Mouse (Mus musculus) olfactory bulb, adult 2 months (tissue): Measurements from ENCODE around the gene Dab2.

ENCODE experiments used
- CTCF ChIP-seq: fragments of 200-500 bp; IDR thresholded peaks from 2 replicates; pipeline ENCODE4 v1.5.1; 2012; ENCODE audit warnings: low read depth, mild to moderate bottlenecking, low read length, moderate library complexity; ENCODE audit not compliant: insufficient read depth
- POLR2A ChIP-seq: fragments of 200-500 bp; IDR thresholded peaks from 2 replicates; pipeline ENCODE4 v1.6.1; 2012; ENCODE audit warnings: mild to moderate bottlenecking, low read depth, low read length, moderate library complexity; ENCODE audit not compliant: insufficient read depth

- no peak for TF ChIP-seq CTCF
- no peak for TF ChIP-seq POLR2A
Observed at GRCm38 (mm10) chr15:6310417-6310816, 10.8 kb downstream of the Dab2 start.
